Mouse (Mus musculus) thymus, adult 18-20 months (tissue): ENCODE results near the gene Dab1.

Experiments used
- DNase-seq, 2 experiments: peaks; one replicate each; pipeline ENCODE4 v3.0.0; 2022; ENCODE audit warnings: mixed read lengths in 2 of 2

The Dab1 gene

DNA sequence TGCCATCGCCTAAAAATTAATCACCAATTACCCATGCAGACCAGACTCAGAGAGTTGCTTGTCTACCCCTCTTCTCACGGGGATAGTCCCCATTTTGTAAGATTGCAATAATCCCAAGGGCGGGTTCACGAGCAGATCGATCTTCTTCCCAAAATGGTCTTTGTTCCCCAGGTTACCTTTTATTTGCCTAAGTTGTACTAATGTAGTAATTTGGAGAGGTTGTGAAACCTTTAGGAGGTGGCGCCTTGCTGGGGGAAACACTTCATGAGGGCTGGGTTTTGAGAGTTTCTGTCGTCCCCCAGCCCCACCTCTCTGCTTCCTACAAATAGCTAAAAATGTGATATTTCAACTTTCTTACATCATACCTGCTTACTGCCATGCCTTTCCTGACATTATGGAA, 657.8 kb downstream of the Dab1 start:
- no peak for DNase-seq

DNA sequence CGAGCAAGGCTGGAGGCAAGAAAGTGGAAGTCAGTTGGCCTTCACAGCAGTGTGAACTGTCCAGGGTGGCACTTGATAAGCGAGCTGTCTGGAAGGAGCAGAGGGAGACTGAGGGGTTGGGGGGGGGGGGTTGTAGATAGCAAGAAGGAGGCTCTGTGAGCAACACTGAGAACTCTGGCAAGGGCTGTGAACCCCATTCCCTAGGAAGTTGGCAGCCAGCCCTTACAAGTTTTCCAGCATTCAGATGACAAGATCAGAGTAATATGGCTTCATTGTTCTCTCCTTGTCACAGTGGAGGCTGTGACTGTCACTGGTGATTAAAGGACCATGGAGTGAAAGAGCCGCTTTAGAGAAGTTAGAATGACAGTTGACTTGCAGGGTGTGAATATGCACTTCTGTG, 662.4 kb downstream of the Dab1 start:
- no peak for DNase-seq

- DNase-seq, result no peak
These were observed 664.7 kb downstream of the Dab1 start for GRCm38 (mm10) chr4:104283906-104284305.

GRCm38 (mm10) chr4:104288401-104288800, 669.2 kb downstream of the Dab1 start:
- no peak for DNase-seq

GRCm38 (mm10) chr4:104301764-104302163, 682.6 kb downstream of the Dab1 start:
- no peak for DNase-seq

DNA sequence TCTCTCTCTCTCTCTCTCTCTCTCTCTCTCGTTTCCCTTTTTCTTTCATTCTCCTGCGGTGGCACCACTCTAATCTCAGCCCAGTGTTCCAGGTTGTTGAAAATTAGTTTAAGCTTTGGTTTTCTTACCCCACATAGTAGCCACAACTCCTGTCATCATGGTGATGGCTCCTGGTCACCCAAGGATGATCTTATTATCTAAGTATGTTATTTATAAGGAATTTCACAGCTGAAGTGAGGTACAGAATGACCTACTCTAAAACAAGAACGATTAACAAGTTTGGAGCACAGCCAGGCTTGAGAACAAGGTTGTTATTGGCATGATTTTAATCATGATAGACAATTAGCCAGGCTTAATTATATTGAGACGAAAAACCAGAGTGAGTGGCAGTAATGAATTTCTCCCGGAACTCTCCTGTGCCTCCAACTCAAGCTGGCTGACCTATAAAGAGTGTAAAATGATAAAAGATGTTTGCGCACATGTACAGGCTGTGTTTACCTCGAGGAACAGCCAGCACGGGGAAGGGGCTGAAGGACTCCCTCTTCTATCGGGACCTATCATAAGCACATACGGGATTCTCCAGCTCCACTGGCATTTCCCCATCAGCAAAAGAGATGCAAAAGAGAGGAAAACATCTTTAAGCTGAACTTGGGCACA, 684.0 kb downstream of the Dab1 start:
- no peak for DNase-seq

DNA sequence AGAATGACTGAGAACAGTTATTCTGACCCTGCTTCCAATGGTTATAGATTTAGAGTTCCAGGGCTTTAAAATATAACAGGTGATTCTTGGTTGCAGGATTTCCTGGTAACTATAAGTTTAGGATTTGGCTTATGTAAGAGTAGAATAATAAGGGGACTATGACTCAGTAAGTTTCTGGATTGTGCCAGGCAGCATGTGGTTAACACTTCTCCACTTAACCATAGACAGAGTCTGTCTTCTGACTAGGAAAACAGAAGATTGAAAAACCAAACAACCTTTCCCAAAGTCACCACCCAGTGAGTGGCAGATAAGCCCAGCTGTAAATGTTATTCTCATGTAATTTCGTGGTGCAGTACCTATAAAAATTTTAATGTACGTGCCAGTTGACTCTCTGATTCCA, 688.6 kb downstream of the Dab1 start:
- no peak for DNase-seq

- no peak for DNase-seq
These were observed 707.1 kb downstream of the Dab1 start for GRCm38 (mm10) chr4:104326221-104326620.

DNA sequence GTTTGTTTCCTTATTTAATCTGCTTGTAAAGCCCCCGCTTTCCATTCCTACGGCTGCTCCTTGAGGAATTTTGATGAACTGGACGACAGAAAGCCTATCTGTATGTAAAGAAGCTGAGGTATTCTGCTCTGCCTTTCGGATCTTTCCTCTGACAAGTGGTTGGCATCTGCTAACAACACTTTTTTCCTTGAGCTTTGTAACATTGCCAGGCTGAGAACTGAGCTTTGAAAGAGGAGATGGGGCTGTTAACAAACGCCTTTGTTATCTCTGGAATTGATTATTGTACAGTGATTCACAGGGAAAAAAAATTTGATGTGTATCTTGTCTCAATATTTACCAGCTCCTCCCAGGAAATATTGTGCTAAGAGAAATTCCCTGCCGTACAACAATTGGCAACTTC, 712.7 kb downstream of the Dab1 start:
- DNase-seq, result no peak

DNA sequence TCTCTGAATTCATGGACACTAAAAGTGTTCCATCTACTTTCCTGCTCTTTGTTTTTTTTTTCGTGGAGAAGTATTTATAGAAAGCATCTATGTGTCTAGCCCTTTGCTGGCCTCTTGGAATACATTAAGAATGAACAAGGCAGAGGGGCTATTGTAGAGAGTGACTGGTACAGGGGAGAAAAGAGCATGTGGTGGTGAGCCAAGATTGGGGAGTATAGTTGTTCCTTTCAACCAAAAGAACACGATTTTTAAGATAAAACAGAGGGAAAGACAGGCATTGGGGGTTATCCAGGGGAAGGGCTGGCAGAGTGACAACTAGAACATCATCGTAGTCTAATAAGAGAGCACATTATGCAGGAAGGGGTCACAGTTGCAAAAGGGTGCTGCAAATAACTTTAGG, 713.2 kb downstream of the Dab1 start:
- no peak for DNase-seq

- DNase-seq, result no peak
These were observed 718.1 kb downstream of the Dab1 start for GRCm38 (mm10) chr4:104337279-104337678.

- no peak for DNase-seq
These were observed 719.2 kb downstream of the Dab1 start for GRCm38 (mm10) chr4:104338382-104338781.

DNA sequence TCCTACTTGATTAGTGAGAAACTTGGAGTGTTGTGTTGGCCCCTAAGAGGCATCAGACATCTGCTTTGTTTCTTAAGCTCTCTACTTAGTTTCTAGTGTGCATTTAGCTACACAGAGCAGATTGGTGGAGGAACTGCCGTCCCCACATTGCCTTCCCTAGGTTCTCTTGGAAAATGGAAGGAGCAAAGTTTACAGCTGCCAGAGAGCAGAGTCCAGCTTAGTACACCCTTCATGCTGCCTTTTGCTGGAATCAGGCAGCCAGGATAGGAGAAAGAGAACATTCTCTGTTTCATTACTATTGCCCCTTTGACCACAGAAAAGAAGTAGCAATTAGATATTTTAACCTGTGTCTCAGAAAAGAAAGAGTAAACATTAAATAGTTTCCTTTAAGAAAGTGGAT, 742.2 kb downstream of the Dab1 start:
- DNase-seq, result no peak

- DNase-seq, result no peak
These were observed 747.3 kb downstream of the Dab1 start for GRCm38 (mm10) chr4:104366491-104366890.

- DNase-seq, result no peak
These were observed 748.0 kb downstream of the Dab1 start for GRCm38 (mm10) chr4:104366894-104367740.

DNA sequence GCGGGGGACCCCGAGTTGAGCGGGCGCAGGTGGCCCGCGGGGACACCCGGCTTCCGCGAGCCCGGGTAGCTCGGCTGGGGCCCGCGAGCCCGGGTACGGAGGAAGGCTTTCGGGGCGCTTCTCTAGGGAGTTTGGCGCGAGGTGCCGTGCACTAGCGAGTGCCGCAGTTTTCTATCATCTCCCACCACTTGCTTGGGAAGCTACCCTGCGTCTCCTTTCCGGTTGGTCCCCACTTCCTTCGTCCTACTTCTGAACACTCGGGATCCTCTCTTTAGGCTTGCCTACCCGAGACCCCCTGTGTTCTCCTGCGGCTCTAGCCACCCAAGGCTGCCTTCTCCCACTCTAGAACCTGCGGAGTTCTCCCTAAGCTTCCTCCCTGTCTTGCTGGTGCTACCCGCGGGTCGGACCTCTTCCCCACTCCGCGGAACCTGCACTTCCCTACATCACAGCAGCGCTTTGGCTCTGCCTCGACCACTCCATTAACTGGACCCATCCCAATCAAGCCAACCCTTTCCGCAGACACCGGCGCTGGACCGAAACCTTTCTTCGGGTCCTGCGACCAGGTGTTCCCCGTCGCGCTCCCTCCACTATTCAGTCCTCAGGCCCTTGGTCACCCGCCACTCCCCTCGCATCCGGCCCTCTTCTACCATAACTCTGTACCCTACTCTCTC, 748.7 kb downstream of the Dab1 start:
- no peak for DNase-seq

- no peak for DNase-seq
These were observed 749.4 kb downstream of the Dab1 start for GRCm38 (mm10) chr4:104368561-104369021.

DNA sequence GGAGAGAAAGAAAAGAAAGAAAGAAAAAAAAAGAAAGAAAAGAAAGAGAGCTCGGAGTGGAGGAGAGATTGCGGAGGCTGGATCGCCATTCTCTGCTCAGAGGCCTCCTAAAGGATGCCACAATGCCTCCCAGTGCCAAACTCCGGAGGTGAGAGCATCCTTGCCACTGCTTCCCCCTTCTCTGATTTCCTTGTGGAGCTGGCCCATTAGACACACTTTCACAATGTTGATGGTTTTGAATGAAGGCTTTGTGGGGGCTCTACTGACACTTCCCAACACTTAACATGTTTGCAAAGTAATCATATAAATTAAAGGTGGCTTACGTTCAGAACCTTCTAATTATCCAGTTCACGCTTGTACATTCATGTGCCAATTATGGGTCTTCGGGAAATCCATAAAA, 749.9 kb downstream of the Dab1 start:
- no peak for DNase-seq

DNA sequence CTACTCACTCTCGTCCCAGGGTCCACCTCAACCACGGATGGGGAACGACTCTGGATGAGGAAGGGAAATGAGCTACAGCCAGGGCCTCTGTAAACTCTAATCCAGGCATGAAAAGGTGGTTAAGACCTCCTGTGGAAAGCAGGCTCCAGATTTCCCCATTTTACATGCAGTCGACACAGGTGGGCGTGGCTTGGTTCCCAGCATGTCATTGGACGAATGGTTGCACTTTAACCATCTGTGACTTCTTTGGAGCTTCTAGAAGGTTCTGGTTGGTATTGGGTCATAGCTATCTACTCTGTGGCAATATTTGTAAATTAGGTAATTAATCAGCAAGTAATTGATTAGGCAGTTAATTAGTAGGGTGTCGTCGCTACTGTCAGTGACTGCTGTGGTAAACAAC, 752.0 kb downstream of the Dab1 start:
- no peak for DNase-seq

DNA sequence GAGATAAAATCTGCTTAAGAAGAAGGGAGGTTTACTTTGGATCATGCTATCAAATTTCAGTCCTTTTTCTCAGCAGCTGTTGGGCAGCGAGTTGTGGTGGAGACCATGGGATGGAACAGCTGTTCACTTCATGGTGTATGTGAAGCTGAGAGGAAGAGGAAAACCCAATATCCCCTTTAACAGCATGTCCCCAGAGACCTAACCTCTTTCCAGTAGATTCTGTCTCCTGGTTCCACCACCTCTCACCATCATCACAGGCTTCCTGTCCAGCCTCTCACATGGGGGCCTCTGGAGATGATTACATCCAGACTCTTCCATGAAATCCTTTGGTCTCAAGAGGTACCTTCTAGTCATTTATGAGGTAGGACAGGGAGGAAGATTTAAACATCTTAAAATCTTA, 755.0 kb downstream of the Dab1 start:
- DNase-seq, result no peak

- no peak for DNase-seq
These were observed 765.5 kb downstream of the Dab1 start for GRCm38 (mm10) chr4:104384704-104385103.

DNA sequence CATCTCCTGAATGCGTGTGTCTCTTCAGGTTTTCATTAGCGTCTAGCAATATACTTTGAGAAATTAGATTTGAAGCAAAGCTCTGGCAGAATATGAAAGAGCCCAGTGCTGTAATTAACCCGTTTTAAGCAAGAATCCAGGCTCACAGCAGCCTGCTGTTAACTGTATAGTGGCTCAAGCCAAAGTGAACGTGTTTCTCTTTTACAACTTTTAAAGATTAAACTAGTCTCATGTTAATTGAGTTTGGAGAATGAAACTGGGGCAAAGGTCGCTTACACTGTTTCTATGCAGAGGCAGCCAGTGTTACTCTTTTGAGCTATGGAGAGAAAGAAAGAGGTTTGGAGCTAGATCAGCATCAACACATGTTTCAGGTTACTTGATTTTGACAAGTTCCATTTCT, 766.1 kb downstream of the Dab1 start:
- DNase-seq, result no peak

DNA sequence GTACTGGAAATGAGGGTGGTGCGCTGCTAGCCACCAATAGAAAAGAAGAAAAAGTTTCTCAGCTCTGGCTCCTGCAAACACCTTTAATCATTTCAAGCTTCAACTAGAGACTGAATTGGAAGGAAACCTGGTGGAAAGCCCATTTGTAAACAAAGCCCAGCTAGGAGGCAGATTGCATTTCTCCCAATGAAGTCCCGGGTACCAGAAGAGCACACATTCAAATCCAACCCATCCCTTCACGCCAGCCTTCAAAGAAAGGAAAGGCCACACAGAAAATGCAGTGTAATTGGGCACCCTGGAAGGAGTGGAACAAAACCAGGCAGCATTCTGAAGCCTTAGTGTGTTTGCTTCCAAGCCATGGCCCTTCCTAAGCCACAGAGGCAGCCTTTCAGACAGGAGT, 776.4 kb downstream of the Dab1 start:
- no peak for DNase-seq

- no peak for DNase-seq
These were observed 776.9 kb downstream of the Dab1 start for GRCm38 (mm10) chr4:104396095-104396494.
